Mouse (Mus musculus): ENCODE data around the gene Sox13. TPM values are rescaled to one million over a fixed set of nuclear protein-coding genes. Genes with fewer than 3 reads are reported as not detected.

Sox13 gene
- polyA plus RNA-seq, 2 experiments = 1.6 to 4.9 TPM

GRCm38 (mm10) chr1:133446291-133446690, 22.1 kb upstream of the Sox13 start:
- H3K4me1 ChIP-seq (replicated peaks; ENCODE audit: control insufficient read depth in 2 of 2, insufficient read depth in 2 of 2, low read length in 1 of 2) = peaks cover 0 to 2% of the 10 kb centered on the region in 2 experiments; a peak in 2 of 4 replicates
- H3K4me3 ChIP-seq (ENCODE audit: insufficient read depth in 1 of 2, low read depth in 2 of 2, low read length in 2 of 2) = no peak overlapping the region
- no peak overlapping the region for H3K4me2 ChIP-seq (ENCODE audit: low read depth)
- WGBS (ENCODE audit: insufficient replicate concordance) = 56% methylated on average over 4 of the region's 4 CpGs
- no peak overlapping the region for H3K27ac ChIP-seq
- no peaks in the 10 kb centered on the region for H3K36me3 ChIP-seq (replicated peaks; ENCODE audit: control insufficient read depth, insufficient read depth, low read depth)
- no peaks in the 10 kb centered on the region for H3K9me3 ChIP-seq (ENCODE audit: control insufficient read depth, low read length)
- no peak overlapping the region for H3K9ac ChIP-seq (replicated peaks)
- DNase-seq (ENCODE audit: low read depth in 3 of 3, low spot score in 3 of 3) (no peak), ATAC-seq (ENCODE audit: insufficient read depth) (no peak)
- TF ChIP-seq EP300 (IDR thresholded peaks at IDR 0.05; ENCODE audit: low read depth) (no peak), CTCF (IDR thresholded peaks at IDR 0.05; ENCODE audit: low read depth) (no peak)
- no peaks in the 10 kb centered on the region for H3K27me3 ChIP-seq (ENCODE audit: control insufficient read depth, insufficient read depth, low read length)

DNA sequence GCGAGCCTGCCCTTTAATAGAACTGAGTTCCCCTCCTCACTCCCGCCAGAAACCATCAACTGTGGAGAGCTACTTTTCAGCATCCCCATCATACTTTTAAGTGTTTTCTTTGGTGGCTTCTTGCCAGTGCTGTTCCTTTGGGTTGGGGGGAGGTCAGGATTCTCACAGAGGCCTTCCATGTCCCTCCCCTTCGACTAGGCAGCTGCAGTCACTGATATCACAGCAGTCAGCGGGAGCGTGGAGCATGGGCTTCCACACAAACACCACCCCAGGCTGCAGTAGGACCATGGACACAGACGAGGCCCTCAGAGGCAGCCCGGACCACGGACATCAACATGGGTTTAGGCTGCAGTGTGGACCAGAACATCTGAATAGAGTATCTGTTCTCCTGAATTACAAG, 20.1 kb upstream of the Sox13 start:
- WGBS (ENCODE audit: insufficient replicate concordance) = 60% methylated on average over 8 of the region's 8 CpGs
- peaks cover 0 to 2% of the 10 kb centered on the region in 2 experiments; a peak in 1 of 4 replicates for H3K4me1 ChIP-seq (replicated peaks; ENCODE audit: control insufficient read depth in 2 of 2, insufficient read depth in 2 of 2, low read length in 1 of 2)
- H3K9me3 ChIP-seq (ENCODE audit: control insufficient read depth, low read length) = no peaks in the 10 kb centered on the region
- no peaks in the 10 kb centered on the region for H3K27me3 ChIP-seq (ENCODE audit: control insufficient read depth, insufficient read depth, low read length)
- no peak overlapping the region for H3K4me2 ChIP-seq (ENCODE audit: low read depth)
- no peak overlapping the region for H3K9ac ChIP-seq (replicated peaks)
- TF ChIP-seq EP300 (IDR thresholded peaks at IDR 0.05; ENCODE audit: low read depth) = no peak
- TF ChIP-seq CTCF (IDR thresholded peaks at IDR 0.05; ENCODE audit: low read depth) = no peak
- ATAC-seq (ENCODE audit: insufficient read depth) (no peak), DNase-seq (ENCODE audit: low read depth in 3 of 3, low spot score in 3 of 3) (no peak)
- no peaks in the 10 kb centered on the region for H3K36me3 ChIP-seq (replicated peaks; ENCODE audit: control insufficient read depth, insufficient read depth, low read depth)
- no peak overlapping the region for H3K4me3 ChIP-seq (ENCODE audit: insufficient read depth in 1 of 2, low read depth in 2 of 2, low read length in 2 of 2)
- H3K27ac ChIP-seq = no peak overlapping the region

DNA sequence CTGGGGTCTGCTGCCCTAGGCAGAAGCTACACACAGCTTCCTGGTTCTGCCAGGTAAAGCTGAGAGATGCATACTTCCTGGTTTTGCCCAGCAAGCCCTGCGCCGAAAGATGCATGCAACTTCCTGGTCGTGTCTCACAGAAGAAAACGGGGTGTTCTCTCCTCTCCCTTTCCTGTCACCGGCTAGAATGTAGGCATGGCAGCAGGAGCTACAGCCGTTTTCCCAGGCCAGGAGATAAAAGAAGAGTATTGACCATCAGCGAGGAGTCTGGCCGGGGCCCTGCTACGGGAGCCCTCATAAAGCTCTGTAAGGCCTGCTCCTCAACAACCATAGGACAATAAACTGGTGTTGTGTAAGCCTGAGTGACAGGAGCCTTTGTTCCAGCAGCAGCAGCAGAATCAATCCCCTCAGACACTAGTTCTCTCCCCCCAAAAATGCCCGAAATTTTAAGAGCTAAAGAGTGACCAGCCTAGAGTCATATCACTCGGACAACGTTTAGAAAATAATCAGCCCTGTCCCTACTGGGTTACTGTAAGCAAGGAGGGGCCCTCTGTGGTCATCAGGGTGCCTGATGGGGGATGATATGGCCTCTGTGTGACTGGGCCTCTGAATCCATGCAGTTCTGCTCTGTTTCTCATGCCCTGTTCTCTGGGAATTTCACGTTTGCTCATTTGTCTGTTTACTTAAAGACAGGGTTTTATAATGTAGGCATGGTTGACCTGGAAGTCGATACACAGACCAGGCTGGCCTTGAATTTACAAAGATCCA, 13.9 kb upstream of the Sox13 start:
- Histone ChIP-seq H3K4me3 (ENCODE audit: insufficient read depth in 1 of 2, low read depth in 2 of 2, low read length in 2 of 2) (no peak overlapping the region), H3K27ac (no peak overlapping the region), H3K36me3 (replicated peaks; ENCODE audit: control insufficient read depth, insufficient read depth, low read depth) (no peaks in the 10 kb centered on the region), H3K9ac (replicated peaks) (no peak overlapping the region), H3K4me2 (ENCODE audit: low read depth) (no peak overlapping the region), H3K9me3 (ENCODE audit: control insufficient read depth, low read length) (no peaks in the 10 kb centered on the region), H3K4me1 (replicated peaks; ENCODE audit: control insufficient read depth in 2 of 2, insufficient read depth in 2 of 2, low read length in 1 of 2) (0 out of 4 replicates have a peak, but pooled peaks cover 0 to 5% of the 10 kb centered on the region in 2 experiments), H3K27me3 (ENCODE audit: control insufficient read depth, insufficient read depth, low read length) (no peaks in the 10 kb centered on the region)
- TF ChIP-seq CTCF (IDR thresholded peaks at IDR 0.05; ENCODE audit: low read depth) (no peak), EP300 (IDR thresholded peaks at IDR 0.05; ENCODE audit: low read depth) (no peak)
- ATAC-seq (ENCODE audit: insufficient read depth) (no peak), DNase-seq (ENCODE audit: low read depth in 3 of 3, low spot score in 3 of 3) (no peak)
- WGBS (ENCODE audit: insufficient replicate concordance) = 38% methylated on average over 14 of the region's 14 CpGs

DNA sequence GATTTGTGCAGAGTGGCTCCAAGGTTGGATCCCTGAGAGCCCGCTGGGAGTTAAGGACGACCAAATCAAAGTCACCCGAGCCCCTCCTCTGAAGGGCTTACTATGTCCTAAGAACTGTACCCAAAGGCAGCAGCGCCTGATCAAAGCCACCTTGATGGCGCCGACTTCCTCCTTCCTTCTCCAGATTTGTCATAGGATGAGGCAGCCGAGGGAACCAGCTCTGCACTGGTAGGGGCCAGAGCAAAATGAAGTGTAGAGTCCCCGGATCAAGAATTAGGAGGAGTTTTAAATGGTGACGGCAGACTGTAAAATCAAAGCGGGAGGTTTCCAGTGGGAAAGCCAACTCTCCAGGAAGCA, 10.6 kb upstream of the Sox13 start:
- H3K36me3 ChIP-seq (replicated peaks; ENCODE audit: control insufficient read depth, insufficient read depth, low read depth) = no peaks in the 10 kb centered on the region
- 0 out of 4 replicates have a peak, but pooled peaks cover 0 to 5% of the 10 kb centered on the region in 2 experiments for H3K4me1 ChIP-seq (replicated peaks; ENCODE audit: control insufficient read depth in 2 of 2, insufficient read depth in 2 of 2, low read length in 1 of 2)
- H3K4me3 ChIP-seq (ENCODE audit: insufficient read depth in 1 of 2, low read depth in 2 of 2, low read length in 2 of 2) = no peak overlapping the region
- no peaks in the 10 kb centered on the region for H3K9me3 ChIP-seq (ENCODE audit: control insufficient read depth, low read length)
- no peak overlapping the region for H3K27ac ChIP-seq
- H3K27me3 ChIP-seq (ENCODE audit: control insufficient read depth, insufficient read depth, low read length) = no peaks in the 10 kb centered on the region
- H3K4me2 ChIP-seq (ENCODE audit: low read depth) = no peak overlapping the region; the same call in 1 of the 2 replicates
- ATAC-seq (ENCODE audit: insufficient read depth) (no peak), DNase-seq (ENCODE audit: low read depth in 3 of 3, low spot score in 3 of 3) (no peak)
- WGBS (ENCODE audit: insufficient replicate concordance) = 28% methylated on average over 10 of the region's 10 CpGs
- H3K9ac ChIP-seq (replicated peaks) = no peak overlapping the region
- TF ChIP-seq EP300 (IDR thresholded peaks at IDR 0.05; ENCODE audit: low read depth) = no peak

DNA sequence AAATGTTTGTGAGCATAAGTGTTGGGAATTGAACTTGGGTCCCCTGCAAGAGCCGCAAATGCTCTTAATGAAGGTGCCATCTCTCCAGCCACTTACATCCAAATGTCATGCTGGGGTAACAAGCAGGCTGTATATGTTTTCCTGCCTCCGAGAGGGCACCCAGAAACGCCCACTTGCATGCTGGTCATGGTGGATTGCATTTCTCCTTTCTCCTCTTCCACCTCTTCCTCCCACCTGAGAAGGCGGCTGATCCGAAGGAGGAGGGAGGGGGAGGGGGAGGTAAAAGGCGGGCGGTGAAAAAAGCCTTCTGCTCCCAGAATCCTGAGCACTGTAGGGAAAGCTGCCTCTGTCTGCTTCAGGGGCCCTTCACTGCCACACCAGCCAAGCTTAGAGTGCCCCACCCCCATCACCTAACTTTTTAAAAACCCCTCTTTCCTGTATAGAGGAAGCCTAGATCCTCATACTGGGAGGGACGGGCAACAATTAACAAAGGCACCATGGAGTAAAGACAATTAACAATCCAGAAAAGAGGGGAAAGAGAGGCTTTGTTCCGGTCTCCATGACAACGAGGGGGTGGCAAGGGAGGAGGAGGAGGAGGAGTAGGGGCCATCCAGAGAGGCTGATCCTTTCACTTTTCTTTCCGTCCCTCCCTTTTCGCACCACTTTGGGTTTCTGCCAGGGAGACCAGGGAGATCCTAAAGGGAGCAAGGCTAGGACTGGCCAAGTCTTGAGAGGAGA, 10.0 kb upstream of the Sox13 start:
- Histone ChIP-seq H3K4me3 (ENCODE audit: insufficient read depth in 1 of 2, low read depth in 2 of 2, low read length in 2 of 2) (no peak overlapping the region), H3K9ac (replicated peaks) (no peak overlapping the region), H3K27me3 (ENCODE audit: control insufficient read depth, insufficient read depth, low read length) (no peaks in the 10 kb centered on the region), H3K36me3 (replicated peaks; ENCODE audit: control insufficient read depth, insufficient read depth, low read depth) (no peaks in the 10 kb centered on the region), H3K4me1 (replicated peaks; ENCODE audit: control insufficient read depth in 2 of 2, insufficient read depth in 2 of 2, low read length in 1 of 2) (0 out of 4 replicates have a peak, but pooled peaks cover 0 to 5% of the 10 kb centered on the region in 2 experiments), H3K27ac (no peak overlapping the region), H3K9me3 (ENCODE audit: control insufficient read depth, low read length) (no peaks in the 10 kb centered on the region), H3K4me2 (ENCODE audit: low read depth) (peak overlapping the region; percentile 6; the same call in 1 of the 2 replicates)
- no peak for DNase-seq (ENCODE audit: low read depth in 3 of 3, low spot score in 3 of 3)
- 29% methylated on average over 12 of the region's 12 CpGs for WGBS (ENCODE audit: insufficient replicate concordance)
- ATAC-seq (ENCODE audit: insufficient read depth) = no peak
- TF ChIP-seq CTCF (IDR thresholded peaks at IDR 0.05; ENCODE audit: low read depth) (no peak), EP300 (IDR thresholded peaks at IDR 0.05; ENCODE audit: low read depth) (no peak)

Data from liver, embryonic 14.5 days (tissue).